Mouse (Mus musculus) fat pad, adult 2 months (tissue): ENCODE results near the gene BC005537.
"Not testable (repeated sequence)": the region's sequence is repeated elsewhere in the genome, so short reads cannot be mapped to it uniquely, and the experiment has no call there.

ENCODE experiments used
- DNase-seq: peaks from one replicate; pipeline ENCODE4 v3.0.0-alpha.2; 2011; ENCODE audit warnings: low read depth, low spot score; ENCODE audit errors: extremely low read depth

The BC005537 gene

DNA sequence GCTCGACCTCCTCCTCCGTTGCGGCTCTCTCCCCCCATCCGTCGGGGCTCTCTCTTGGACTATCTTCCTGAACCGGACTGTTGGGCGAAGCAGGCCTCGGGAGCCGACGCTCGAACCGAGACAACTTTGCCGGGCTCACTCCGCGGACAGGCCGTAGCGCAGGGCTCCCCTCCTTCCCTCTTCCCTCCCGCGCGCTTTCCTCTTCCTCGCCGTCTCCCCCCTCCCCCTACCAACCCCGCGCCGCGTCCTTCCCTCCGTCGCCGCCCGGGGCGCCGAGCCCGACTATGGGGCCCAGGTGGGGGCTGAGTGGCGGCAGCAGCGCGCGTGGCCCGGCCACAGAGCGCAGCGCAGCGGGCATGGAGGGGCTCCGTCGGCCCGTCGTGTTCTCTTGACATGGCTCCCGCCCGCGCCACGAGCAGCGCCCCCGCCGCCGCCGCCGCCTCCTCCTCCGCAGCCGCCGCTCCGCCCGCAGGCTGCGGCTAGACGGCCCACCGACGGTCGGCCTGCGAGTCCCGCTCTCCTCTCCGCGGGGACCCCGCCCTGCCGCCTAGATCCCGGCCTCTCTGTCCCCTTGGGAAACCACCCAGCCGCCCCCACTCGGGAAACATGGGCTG lies at the start of gene BC005537:
Gene BC005537, plus strand, starts transcription at position 350 of the 614 bp plus-strand sequence.
- no peak for DNase-seq

DNA sequence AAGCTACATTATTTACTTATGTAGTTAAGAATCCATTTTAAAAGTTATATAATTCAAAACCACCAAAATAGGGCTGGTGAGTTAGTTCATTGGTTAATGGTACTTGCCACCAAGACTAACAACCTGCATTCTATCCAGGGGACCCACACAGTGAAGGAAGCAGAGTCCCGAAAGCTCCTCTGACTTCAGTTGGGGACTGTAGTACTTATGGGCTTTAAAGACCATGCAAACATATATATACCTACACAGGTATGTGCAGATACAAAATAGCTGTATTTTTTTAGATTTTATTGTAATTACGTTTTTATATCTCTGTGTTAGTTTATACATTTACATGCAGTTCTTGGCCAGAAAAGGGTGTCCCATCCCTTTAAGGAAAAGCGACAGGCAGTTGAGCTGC lies 44.7 kb upstream of the BC005537 start:
- DNase-seq: no peak

DNA sequence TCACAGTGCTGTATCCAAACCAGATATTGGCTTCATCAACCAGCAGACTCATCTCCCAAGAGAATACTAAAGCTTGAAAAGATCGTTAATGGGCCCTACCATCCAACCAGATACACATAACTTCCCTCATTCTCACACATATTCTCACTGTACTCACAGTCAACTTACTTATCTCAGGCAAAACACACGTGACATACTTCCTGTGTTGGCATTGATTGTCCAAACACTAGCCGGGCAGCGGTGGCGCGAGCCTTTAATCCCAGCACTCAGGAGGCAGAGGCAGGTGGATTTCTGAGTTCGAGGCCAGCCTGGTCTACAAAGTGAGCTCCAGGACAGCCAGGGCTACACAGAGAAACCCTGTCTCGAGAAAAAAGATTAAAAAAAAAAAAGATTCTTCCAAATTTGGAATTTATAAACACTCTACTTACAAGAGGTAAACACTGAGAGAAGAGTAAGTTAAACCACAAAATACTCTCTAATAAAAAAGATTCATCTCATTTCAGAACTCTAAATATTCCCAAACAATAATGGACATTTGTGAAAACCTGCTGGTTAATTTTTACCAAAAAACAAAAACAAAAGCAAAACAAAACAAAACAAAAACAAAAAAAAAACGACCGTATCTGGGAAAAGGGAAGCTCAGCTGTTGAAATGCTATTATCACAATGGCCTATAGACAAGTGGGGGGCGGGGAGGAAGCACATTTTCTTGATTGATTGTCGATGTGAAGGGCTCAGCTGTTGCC lies 43.5 kb upstream of the BC005537 start:
- DNase-seq: no peak

DNA sequence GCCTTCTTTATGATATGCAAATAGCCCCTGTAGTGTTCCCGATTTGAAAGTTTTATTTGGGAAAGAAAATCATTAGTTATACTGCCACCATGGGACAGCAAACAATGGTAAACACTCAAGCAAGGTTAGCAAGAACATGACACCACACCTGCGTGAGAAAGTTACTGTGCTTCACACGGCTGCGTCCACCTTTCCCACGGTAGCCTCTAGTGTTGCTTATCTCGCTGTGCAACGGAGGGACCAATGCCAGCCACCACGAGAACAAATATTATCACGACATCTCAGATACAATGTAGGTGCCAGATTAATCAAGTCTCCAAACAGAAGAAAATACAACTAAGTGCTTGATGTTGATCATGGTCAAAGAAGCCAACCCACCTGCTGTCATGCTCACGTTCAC lies 42.0 kb upstream of the BC005537 start:
- DNase-seq: no peak

DNA sequence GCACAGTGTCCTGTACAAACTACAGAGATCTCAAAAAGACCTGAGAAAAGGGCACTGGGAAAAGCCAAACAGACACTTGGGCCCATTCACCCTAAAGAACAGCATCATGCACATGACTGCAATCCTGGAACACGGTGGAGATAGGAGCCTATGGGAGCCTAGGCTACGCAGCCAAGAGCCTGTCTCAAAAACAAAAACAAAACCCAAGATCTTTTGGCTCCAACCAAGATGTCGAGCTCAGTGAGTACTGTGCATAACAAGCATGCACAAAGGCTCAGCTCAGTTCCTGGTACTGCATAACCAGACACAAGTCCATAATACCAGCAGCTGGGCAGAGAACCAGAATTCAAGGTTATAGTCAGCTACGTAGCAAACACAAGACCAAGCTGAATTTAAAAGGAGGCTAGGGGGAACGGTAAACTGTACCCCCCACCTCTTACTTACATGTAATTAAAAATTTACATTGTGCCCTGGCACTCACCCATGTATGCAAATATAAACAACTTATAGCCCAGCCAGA lies 41.0 kb upstream of the BC005537 start:
- DNase-seq: no peak

DNA sequence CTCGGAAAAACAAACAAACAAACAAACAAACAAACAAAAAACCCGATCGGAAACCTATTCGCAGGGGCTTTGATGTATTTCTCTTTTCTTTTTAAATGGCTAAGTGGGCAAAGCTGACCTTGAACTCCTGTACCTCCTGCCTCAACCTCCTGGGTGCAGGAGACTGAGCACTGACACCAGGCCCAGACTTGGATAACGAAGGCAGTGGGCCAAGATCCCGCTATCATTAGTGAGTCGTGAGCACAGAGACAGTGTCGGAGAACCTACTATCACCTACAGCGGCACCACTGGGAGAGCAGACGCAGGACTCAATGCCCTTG lies 40.4 kb upstream of the BC005537 start:
- DNase-seq: no peak

DNA sequence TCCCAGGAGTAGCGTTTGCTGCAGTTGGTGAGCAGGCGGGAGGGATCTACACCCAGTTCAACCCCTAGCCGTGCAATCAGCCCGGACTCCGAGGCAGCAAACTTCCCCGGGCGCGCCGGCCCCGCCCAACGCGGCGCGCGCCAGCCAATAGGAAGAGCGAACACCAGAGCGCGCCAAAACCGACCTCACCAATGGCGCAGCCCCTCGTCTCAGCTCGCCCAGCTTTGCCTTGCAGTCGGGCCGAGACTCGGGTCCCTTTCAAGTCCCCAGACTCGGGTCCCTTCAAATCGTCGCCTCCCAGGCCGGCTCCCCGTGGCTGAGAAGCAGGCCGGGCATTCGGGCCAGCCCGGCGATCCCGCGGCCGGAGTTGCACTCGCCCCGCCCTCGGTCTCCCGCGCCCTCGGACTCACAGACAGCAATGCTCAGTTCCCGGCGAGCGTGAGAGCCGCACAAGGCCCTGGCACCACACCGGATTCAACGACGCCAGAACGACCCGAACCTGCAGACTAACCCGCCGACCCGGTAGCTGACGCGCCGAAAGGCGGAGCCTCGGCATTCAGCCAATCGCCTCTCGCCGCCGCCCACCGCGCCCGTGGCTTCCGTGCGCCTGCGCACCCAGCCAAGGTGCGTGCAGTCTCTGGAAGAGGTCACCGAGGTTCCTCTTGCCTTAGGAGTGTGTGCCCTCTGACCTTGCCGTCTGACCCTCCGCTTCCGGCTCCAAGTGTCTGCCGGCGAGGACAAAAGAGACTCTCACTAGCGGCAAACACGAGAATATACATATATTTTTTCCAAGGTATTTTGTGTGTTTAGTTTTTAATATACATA lies 39.8 kb upstream of the BC005537 start, which contains the start of gene Gmnn:
Gene Gmnn, minus strand, starts transcription at position 521 of the 825 bp plus-strand sequence.
- DNase-seq: no peak

DNA sequence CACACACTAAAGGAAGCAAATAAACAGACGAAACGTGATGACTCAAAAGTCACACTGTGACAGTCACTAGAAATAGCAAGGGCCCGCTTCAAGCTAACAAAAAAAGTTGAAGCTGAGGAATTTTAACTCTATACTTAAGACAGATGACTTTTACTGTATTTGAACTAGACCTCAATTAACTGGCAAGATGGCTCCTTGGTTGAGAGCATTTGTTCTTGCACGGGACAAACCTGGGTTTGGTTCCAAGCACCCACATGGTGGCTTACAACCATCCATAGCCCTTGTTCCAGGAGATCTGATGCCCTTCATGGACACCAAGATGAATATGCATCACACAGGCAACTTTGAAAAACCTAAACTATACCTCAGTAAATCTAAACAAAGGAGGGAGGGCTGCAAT lies 39.2 kb upstream of the BC005537 start:
- no peak for DNase-seq

DNA sequence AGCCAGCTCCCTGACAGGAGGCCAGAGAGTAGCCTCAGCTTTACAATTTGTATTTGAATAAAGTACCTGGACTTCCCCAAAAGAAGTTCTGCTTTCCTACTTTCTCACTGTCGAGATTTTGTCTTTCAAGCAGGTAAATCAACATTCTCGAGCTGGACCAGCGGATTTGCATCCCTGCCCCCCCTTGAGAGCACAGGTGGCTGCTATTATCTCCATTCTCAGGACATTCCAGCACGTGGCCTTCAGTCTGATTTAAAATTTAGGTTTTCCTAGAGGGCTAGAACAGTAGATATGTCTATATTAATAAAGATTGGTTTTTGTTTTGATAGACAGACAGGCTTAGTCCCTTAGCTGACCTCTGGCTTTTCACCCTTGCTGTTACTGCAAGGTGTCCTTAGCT lies 33.6 kb upstream of the BC005537 start:
- DNase-seq: not testable (repeated sequence)

DNA sequence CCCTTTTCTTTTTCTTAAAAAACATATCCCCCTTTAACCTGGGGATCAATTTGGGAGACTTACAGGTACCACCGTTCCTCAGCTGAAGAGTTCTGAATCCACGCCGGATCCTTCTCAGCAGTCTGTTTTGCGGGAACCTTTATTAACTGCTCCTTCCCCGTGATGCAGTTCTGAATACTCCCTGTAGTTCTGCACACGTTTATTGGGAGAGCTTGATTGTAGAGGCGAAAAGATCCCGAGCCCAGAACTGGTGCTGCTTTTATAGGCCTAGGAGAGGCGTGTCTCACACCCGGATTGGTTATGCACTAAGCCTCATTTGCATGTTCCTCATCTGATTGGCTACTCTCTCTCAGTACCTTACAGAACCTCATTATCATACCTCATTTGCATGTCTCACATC lies 30.0 kb upstream of the BC005537 start:
- not testable (repeated sequence) for DNase-seq

DNA sequence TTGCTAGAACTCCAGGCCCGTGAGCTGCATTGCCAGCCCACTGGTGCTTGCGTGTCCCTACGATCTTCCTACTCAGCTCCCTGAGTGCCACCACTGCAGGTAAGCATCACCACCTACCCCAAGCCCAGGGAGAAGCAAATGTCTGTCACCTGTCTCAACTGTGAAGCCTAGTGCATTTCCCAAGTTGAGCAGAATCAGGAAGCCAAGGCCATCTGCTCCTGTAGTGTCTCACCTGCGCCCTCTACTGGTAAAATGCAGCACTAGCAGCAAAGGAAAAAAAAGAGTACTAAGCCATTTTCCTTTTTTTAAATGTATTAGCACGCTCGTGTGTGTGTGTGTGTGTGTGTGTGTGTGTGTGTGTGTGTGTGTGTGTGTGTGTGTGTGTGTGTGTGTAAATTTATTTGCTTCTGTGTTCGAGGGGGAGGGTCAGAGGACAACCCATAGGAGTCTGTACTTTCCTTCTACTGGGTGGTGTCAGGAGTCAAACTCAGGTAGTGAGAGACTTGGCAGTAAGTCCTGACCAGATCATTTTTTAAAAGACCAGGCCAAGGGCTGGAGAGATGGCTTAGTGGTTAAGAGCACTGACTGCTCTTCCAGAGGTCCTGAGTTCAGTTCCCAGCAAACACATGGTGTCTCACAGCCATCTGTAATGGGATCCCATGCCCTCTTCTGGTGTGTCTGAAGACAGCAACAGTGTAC lies 25.2 kb upstream of the BC005537 start:
- no peak for DNase-seq

DNA sequence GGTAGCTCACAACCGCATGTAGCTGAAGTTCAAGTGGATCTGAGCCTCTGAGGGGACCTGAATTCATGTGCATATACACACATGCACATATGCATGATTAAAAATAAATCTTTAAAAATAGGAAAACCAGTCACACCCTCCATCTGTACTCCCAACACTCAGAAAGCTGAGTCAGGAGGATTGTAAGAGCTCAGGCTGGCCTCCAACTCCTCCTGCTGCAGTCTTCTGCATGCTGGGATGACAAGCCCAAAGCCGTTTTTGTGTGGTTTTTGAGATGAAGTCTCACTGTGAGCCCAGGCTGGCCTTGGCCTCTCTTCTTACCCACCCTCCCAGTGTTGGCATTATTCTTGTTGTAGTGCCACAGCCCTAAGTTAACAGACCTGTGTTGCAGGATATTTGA lies 23.4 kb upstream of the BC005537 start:
- DNase-seq: no peak

DNA sequence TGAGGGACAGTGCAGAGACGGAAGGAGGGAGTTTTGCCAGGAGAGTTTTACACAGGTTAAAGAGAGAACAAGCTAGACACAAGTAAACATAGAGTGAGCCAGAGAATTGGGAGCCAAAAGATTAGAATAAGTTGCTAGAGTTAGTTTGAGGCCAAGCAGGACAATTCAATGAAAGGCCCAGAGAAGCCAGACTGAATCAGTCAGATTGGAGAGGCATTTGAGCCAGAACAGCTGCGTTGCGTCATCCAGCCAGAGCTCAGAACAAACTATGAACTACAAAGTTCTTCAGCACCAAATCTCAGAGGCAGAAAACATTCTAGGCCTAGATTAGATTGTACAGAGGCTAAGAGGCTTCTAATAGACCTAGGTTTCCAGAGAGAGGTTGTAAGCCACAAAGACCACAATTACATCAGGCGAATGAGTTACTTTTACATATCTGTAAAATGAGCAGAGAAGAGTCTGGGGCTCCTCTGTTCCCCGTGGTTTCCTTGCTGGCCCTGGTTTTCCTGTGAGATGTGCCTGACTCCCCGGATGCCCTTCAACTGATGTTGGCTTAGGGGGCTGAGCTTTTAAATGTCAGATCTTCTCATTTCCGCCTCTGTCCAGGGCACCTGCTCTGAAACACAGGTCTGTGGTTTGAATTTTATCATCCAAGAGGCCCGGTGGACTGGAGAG lies 22.6 kb upstream of the BC005537 start:
- no peak for DNase-seq

DNA sequence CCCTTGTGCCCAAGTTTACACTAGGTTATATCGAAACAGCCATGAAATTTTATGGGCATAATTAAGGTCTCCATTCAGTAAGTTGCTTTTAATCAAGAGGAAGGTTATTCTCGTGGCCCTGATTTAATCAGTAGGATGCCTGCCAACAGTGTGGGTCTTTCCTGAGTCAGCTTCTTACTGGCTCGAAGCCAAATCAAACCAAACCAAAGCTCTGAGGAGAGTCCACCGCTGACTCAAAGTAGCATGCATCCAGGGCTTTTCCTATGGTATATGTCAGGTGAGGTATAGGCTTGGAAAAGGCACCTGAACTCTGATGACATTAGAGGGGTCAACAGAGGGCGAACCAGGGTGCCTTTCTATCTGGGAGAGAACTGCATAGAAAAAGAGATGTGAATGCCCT lies 19.5 kb upstream of the BC005537 start:
- DNase-seq: no peak

DNA sequence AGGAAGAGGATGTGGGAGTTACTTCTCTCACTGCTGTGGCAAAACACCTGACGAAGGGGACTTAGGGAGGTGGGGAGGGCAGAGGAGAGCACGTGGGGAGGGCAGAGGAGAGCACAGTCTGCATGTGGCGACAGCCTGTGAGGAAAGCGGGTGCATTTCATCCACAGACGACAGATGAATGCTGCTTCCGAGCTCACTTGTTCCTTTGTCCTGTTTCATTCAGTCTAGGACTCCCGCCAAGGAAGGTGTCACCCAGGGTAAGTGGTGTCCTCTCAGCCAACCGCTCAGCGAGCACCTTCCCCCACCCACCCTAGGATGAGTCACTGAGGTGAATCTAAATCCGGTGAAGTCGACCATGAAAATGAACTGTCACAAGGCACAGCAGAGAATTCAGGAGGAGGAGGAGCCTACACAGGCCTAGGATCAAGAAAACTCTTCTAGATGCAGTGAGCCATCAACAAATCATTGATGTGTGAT lies 15.4 kb upstream of the BC005537 start:
- DNase-seq: no peak

DNA sequence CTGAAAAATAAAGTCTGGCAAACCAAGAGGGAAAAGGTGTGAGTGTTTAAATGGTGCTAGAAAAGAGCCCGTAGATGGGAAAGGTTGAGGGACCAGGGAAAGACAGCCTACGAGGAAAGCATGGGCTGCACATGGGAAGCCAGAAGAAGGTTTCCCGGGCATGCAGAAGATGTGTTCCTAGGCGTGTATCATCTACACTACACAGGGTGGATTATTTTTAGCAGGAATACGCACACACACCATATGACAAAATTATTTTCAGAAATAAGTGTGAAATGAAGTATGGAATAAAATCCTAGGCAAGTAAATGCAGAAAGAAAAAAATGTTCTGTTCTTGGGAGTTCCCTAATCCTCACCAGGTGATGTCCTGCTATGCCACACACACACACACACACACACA lies 14.0 kb upstream of the BC005537 start:
- no peak for DNase-seq

DNA sequence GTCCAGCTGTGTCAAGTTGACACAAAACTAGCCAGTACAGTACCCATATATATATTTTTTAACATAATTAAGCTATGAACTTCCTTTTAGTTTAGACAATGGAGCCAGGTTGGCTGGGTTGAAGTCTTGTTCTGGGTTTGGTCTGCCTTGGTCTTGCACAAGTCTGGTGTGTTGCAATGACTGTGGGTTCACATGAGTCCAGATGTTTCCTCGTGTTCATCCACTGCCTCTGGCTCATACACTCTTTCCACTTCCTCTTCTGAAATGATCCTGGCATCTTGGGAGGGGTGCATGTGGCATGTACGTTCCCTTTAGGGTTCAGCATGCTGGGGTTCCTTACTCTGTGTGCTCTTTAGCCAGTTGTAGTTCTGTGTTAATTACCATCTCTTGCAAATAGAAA lies 10.1 kb upstream of the BC005537 start:
- DNase-seq: no peak

DNA sequence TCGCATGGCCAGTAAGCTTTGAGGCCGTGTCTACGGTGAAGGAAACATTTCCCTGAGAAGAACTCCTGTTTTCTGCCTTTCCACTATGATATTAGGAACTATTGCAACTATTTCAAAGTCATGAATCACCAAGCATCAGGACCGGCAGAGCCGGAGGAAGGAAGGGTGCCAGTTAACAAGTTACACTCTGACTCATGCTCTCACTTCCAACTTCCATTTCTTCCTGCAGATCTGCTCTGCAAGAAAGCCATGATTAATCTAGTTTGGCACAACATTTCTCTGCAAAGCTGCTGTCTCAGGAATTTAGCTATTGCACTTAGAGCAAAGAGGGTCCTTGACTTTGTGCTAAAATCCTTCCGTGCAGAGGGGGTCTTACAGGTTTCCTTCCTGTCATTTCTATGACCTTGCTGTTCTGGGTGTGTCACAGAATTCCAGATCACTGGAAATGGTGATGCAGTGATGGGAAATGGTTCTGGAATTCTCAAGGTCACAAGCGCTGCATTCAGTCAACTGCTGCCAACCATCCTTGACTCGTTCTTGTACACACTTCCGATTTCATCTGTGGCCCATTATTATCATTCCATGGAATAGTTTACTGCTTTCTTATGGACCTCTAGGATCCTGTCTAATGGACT lies 8.9 kb upstream of the BC005537 start:
- DNase-seq: no peak

DNA sequence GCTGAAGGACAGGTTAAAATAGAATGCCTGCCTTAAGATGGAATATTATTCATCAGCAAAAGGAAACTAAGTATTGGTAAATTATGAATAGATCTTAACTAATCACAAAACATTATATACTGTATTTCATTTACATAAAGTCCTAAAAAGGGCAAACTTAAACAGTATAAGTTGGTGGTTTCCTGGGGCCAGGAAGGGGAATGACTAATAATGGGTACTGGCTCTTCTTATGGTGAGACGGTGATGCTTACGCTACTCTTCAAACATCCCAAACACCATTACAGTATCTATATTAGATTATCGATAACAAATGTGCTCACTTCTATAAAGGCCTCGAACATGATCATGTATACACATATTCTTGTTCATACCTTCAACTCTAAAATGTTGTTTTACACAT lies 2.8 kb upstream of the BC005537 start:
- no peak for DNase-seq

DNA sequence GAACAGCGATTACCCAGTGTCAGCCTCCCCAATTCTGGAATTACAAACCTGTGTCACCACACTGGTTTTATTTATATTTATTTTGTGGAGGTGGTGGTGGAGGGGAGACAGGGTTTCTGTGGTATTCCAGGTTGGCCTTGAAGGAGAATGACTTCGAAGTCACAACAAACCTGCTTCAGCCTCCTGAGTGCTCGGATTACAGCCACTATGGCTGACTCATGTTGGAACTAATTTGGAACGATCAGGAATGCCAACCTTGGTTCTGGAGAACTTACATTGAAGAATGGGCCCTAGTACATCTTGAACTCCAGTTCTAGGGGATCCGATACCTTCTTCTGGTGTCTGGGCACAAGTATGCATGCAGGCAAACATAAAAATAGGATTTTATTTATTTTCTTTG lies 2.1 kb upstream of the BC005537 start:
- DNase-seq: no peak
